Mouse (Mus musculus) hindbrain, embryonic 11.5 days (tissue): ENCODE results near the gene Lcn3. TPM values are rescaled to one million over a fixed set of nuclear protein-coding genes. Genes with fewer than 3 reads are reported as not detected.
"Not testable (repeated sequence)": the region's sequence is repeated elsewhere in the genome, so short reads cannot be mapped to it uniquely, and the experiment has no call there.

Source experiments
- ATAC-seq: fragments of 200-750 bp; cut with Nextera tagmentation; 2 replicates; pipeline ENCODE4 v1.8.0; 2017; ENCODE audit warnings: mild to moderate bottlenecking, moderate TSS enrichment, moderate library complexity; ENCODE audit not compliant: low FRiP score
- DNase-seq: peaks from one replicate; pipeline ENCODE4 v3.0.0-alpha.2; 2015; ENCODE audit warnings: low spot score
- H3K27ac ChIP-seq: fragments of 300-500 bp; sonication (generic); 2 replicates; pipeline ENCODE4 v1.5.1; 2014; ENCODE audit warnings: mild to moderate bottlenecking, low read depth, low read length
- H3K27me3 ChIP-seq: fragments of 300-500 bp; sonication (generic); 2 replicates; pipeline ENCODE4 v1.6.1; 2014; ENCODE audit warnings: mild to moderate bottlenecking, low read length, moderate library complexity, mixed read lengths; ENCODE audit not compliant: control insufficient read depth, insufficient read depth
- H3K36me3 ChIP-seq: fragments of 300-500 bp; sonication (generic); 2 replicates; pipeline ENCODE4 v1.6.1; 2014; ENCODE audit warnings: mild to moderate bottlenecking, low read length, moderate library complexity, mixed read lengths; ENCODE audit not compliant: control insufficient read depth, insufficient read depth
- H3K4me1 ChIP-seq: fragments of 300-500 bp; sonication (generic); replicated peaks from 2 replicates; pipeline ENCODE4 v1.6.1; 2014; ENCODE audit warnings: low read length, mixed read lengths; ENCODE audit not compliant: control insufficient read depth, insufficient read depth
- H3K4me2 ChIP-seq: fragments of 300-500 bp; sonication (generic); replicated peaks from 2 replicates; pipeline ENCODE4 v1.6.1; 2014; ENCODE audit warnings: mild to moderate bottlenecking, low read depth, low read length
- H3K4me3 ChIP-seq: fragments of 300-500 bp; sonication (generic); 2 replicates; pipeline ENCODE4 v1.5.1; 2014; ENCODE audit warnings: low read depth, low read length
- H3K9ac ChIP-seq: fragments of 300-500 bp; sonication (generic); 2 replicates; pipeline ENCODE4 v1.6.1; 2014; ENCODE audit warnings: low read depth, low read length
- H3K9me3 ChIP-seq: fragments of 300-500 bp; sonication (generic); 2 replicates; pipeline ENCODE4 v1.6.1; 2016; ENCODE audit warnings: low read length; ENCODE audit not compliant: control insufficient read depth
- WGBS: fragments of 180-500 bp; shearing (Covaris S2); extraction: QIAGEN DNeasy Blood & Tissue Kit; methylation state at CpG from one replicate; pipeline ENCODE4 v1.1.7; 2014; 5-methylcytosine and 5-hydroxymethylcytosine counted together
- polyA plus RNA-seq: library from polyadenylated mRNA; unstranded; fragments of >200 nt; fragmentation: Nextera tagmentation; extraction: Ambion mirVana; gene quantifications from 2 replicates; pipeline ENCODE4 v1.2.1, GENCODE M21; 2014

Gene Lcn3
- polyA plus RNA-seq, 1 experiment from 2014 or later: not detected

DNA sequence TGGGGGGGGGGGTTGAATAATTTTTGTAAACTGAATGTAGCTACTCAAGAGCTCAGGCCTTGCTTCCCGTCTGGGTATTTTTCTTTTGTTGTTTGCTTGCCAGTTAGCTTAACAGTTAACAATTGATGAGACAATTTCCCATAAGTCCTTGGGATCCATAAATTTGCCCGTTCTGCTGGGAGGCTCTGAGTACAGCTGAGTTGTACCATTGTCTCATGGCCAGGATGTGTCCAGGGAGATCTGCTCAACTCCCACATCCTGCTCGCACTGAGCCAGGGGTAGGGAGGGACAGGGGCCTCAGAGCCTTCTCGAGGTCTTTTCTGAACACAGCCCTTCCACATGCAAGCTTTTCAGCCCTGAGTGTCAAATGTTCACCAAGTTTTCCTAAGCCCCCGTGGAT is 32.7 kb downstream of the Lcn3 start:
- ATAC-seq (no peak), DNase-seq (no peak)
- H3K36me3 ChIP-seq: no peaks in the 10 kb centered on the region
- no peaks in the 10 kb centered on the region for H3K9me3 ChIP-seq
- H3K27me3 ChIP-seq: no peaks in the 10 kb centered on the region
- WGBS: 54% methylated on average over 5 of the region's 5 CpGs
- H3K4me3 ChIP-seq: no peak overlapping the region
- H3K4me2 ChIP-seq: no peak overlapping the region
- no peaks in the 10 kb centered on the region for H3K4me1 ChIP-seq
- no peak overlapping the region for H3K27ac ChIP-seq
- H3K9ac ChIP-seq: no peak overlapping the region

DNA sequence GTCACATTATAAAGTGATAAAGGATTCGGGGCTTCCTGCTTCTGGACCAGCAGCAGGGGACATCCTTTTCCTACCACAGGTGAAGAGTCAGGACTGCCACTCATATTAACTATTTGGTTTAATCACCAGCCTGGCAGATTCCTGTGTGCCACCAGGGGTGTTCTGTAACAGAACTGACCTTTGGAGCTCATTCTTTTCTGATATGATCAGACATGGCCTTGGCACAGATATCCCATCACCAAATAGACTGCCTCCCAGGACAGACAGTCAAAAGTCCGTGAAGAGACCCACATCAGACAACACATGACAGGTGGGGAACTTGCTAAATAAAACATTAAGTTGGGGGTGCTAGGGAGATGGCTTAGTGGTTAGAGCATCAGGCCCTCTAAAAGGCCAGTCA is 46.3 kb downstream of the Lcn3 start:
- Histone ChIP-seq H3K36me3 (no peaks in the 10 kb centered on the region), H3K4me1 (no peaks in the 10 kb centered on the region), H3K27me3 (no peaks in the 10 kb centered on the region), H3K27ac (no peak overlapping the region), H3K9ac (no peak overlapping the region), H3K9me3 (no peaks in the 10 kb centered on the region), H3K4me3 (no peak overlapping the region), H3K4me2 (no peak overlapping the region)
- DNase-seq (no peak), ATAC-seq (no peak)
- WGBS: 73% methylated on average over 2 of the region's 2 CpGs

DNA sequence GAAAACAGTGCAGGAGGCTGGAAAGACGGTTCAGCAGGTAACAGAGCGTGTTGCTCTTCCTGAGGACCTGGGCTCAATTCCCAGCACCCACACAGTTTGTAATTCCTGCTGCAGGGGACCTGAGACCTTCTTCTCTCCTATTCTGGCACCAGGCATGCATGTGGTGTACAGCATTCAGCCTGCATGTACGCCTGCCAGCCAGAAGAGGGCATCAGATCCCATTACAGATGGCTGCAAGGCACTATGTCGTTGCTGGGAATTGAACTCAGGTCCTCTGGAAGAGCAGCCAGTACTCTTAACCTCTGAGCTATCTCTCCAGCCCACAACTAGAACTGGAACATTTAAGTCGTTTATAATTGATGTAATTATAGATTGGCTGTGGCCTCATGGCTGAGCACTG is 48.0 kb downstream of the Lcn3 start:
- Histone ChIP-seq H3K27me3 (no peaks in the 10 kb centered on the region), H3K9me3 (no peaks in the 10 kb centered on the region), H3K4me3 (no peak overlapping the region), H3K4me2 (no peak overlapping the region), H3K9ac (no peak overlapping the region), H3K36me3 (no peaks in the 10 kb centered on the region), H3K27ac (no peak overlapping the region), H3K4me1 (no peaks in the 10 kb centered on the region)
- 82% methylated on average over 5 of the region's 5 CpGs for WGBS
- no peak for DNase-seq
- ATAC-seq: no peak

DNA sequence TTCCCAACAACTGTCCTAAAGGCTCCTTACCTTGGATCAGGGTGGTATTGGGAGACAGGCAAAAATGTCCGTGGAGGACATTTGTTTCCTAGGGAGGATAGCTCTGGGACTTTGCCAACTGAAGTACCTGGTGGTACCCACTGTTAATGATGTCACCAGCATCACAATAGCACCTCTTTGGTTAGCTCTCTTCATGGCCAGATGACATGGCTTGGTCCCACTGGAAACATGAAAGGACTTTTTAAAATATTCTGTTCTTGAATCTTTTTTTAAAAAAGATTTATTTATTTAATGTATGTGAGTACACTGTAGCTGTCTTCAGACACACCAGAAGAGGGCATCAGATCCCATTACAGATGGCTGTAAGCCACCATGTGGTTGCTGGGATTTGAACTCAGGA is 50.4 kb downstream of the Lcn3 start, which contains the start of gene Glt6d1:
TSS of gene Glt6d1 (minus strand) at position 101 of the 400 bp plus-strand sequence.
- not testable (repeated sequence) for DNase-seq, H3K27me3 ChIP-seq, H3K4me3 ChIP-seq, H3K36me3 ChIP-seq, H3K9me3 ChIP-seq, H3K9ac ChIP-seq, H3K4me2 ChIP-seq, ATAC-seq, H3K4me1 ChIP-seq, H3K27ac ChIP-seq
- 82% methylated on average over 1 of the region's 1 CpGs for WGBS

Other genes with a start within 250 kb of the Lcn3 start
- gene Traf2, start 218.6 kb upstream of the Lcn3 start, polyA plus RNA-seq: 25.3 and 32.3 TPM in 2 replicates
- gene Edf1, start 207.7 kb upstream of the Lcn3 start, polyA plus RNA-seq: 380 and 436 TPM in 2 replicates
- 3.0 and 4.2 TPM in 2 replicates for gene Mamdc4, start 190.7 kb upstream of the Lcn3 start, polyA plus RNA-seq
- 161 and 167 TPM in 2 replicates for gene Phpt1, start 190.3 kb upstream of the Lcn3 start, polyA plus RNA-seq
- 0.38 and 0.59 TPM in 2 replicates for gene Ajm1, start 183.8 kb upstream of the Lcn3 start, polyA plus RNA-seq
- gene Rabl6, start 157.0 kb upstream of the Lcn3 start, polyA plus RNA-seq: 53.3 and 55.3 TPM in 2 replicates
- gene Ccdc183, start 147.9 kb upstream of the Lcn3 start, polyA plus RNA-seq: 0.14 and 0.22 TPM in 2 replicates
- 17.6 and 18.0 TPM in 2 replicates for gene Tmem141, start 143.6 kb upstream of the Lcn3 start, polyA plus RNA-seq
- gene Fcna, start 137.5 kb upstream of the Lcn3 start, polyA plus RNA-seq: 0.57 and 0.82 TPM in 2 replicates
- not detected in 2 replicates for gene Lcn8, start 112.4 kb upstream of the Lcn3 start, polyA plus RNA-seq
- gene Lcn5, start 107.6 kb upstream of the Lcn3 start, polyA plus RNA-seq: not detected in 2 replicates
- gene Lcn6, start 88.8 kb upstream of the Lcn3 start, polyA plus RNA-seq: not detected in 2 replicates
- gene Lcn10, start 82.8 kb upstream of the Lcn3 start, polyA plus RNA-seq: 0.20 TPM in 1 of 2 replicates, not detected in the other
- gene Obp2a, start 65.5 kb upstream of the Lcn3 start, polyA plus RNA-seq: not detected in 2 replicates
- 65.1 and 71.6 TPM in 2 replicates for gene Bmyc, start 58.8 kb upstream of the Lcn3 start, polyA plus RNA-seq
- not detected in 2 replicates for gene Obp2b, start 28.6 kb upstream of the Lcn3 start, polyA plus RNA-seq
- gene Lcn11, start 11.4 kb downstream of the Lcn3 start, polyA plus RNA-seq: not detected in 2 replicates
- not detected in 2 replicates for gene Gm13539, start 16.7 kb downstream of the Lcn3 start, polyA plus RNA-seq
- not detected in 2 replicates for gene Glt6d1, start 50.3 kb downstream of the Lcn3 start, polyA plus RNA-seq
- not detected in 2 replicates for gene Lcn9, start 57.6 kb downstream of the Lcn3 start, polyA plus RNA-seq
- not detected in 2 replicates for gene Sohlh1, start 81.7 kb downstream of the Lcn3 start, polyA plus RNA-seq
- 0.64 and 0.86 TPM in 2 replicates for gene Kcnt1, start 98.2 kb downstream of the Lcn3 start, polyA plus RNA-seq
- gene Camsap1, start 217.7 kb downstream of the Lcn3 start, polyA plus RNA-seq: 34.9 and 50.4 TPM in 2 replicates